Mouse (Mus musculus): ENCODE measurements around the gene Zranb2.

Gene Zranb2

DNA sequence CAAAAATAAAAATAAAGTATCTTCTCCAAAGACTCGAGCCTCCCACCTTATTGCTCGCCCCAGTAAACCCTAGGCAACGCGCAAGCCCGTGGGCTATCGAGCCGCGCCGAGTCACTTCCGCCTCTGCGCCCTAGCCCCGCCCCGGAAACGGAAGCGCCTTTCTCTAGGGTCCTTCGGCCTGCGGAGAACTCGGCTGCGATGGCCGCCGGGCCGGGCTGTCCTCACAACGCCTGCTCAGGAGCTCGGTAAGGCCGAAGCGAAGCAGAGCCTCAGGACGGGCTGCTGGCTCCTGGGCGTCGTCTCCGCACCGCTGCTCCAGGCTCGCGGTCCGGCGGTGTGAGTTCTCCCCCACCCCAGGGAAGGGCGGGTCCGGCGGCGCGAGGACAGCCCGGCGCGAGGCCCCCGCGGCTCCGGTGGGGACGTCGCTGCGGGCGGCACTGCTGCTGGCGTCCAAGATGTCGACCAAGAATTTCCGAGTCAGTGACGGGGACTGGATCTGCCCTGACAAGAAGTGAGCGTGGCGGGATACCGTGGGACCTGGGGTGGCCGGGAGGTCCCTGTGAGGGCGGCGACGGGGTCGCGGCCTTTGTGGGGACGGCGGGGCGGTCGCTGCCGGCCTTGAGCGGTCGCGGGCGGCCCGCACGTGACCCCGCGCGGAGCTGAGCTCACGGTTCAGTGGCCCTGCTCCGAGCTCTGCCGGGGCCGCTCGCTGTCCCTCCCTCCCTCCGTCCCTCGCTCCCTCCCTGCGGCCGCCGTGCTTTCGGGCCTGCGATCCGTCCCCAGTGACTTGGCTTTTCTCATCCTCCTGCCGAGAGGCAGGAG, at the start of gene Zranb2:
Gene Zranb2 (plus strand): TSS at position 197 of the 822 bp plus-strand sequence.
- peak; percentile 93 for DNase-seq

DNA sequence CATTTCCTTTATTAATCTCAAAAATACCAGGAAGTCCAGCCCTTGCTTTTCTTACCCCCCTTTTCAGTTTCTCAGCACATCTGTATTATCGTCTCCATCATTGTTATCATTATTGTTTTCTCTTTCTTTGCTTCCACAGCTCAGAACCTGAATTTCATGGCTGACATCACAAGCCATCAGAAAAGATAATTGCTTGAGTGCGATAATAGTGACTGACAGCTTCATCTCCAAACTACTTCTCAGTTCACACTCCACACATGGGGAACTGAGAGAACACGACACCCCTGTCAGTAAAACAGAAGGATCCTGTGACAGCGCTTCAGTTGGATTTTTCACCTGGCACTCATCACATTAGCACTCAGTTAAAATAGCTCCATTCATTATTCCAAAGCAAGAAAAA, 41.9 kb upstream of the Zranb2 start:
- no peak for DNase-seq

DNA sequence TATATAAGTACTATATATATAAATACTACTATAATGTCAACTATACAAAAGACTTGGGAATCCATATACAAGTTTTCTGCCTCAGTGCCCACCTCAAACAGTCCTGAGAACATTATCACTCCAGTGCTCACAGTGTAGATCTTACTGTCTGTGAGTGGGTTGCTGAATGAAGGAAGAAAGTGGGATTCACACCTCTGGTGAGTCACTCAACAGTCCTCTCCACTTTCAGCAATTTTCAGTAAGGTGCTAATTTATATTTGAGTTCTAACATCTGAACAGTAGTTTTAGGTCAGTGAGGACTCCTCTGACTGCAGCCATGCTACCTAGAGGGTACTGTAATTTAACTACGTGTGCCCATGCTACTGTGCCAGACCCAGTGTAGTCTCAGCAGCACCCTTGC, 31.7 kb upstream of the Zranb2 start:
- DNase-seq, result no peak

DNA sequence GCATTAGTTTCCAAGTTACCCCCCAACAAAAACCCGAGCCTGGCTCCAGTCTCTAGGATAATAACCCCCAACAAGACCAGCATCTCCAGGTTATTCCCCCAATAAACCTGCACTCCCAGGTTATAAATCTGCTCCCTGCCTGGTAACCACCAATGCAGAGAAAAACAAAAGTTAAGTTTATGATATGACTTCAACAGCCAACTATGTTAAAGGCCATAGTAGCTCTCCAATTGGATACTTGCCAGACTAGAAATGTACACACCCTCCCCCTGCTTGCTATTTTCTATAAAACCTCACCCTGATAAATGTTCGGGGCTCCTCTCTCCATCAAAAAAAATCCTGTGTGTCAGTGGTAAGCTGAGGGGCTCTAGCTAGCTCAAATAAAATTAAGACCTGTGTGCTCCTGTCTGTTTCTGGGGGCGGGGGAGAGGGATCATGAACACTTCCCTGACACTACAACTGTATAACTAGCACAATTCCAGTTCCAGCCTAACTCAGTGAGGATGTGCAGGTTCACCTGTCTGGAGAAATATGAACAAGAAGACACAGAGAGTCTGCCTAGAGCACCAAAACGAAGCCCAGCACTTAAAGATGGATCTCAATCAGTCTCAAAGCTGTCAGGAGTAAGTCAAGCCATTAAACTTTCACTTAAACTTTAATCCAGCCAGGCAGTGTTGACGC, 19.7 kb upstream of the Zranb2 start:
- DNase-seq, result no peak

GRCm38 (mm10) chr3:157516471-157516870, 17.5 kb upstream of the Zranb2 start:
- no peak for DNase-seq

- no peak for DNase-seq
Observed at GRCm38 (mm10) chr3:157517992-157518391, 16.0 kb upstream of the Zranb2 start.

- peak; percentile 73 for DNase-seq
Observed at GRCm38 (mm10) chr3:157520433-157520832, 13.5 kb upstream of the Zranb2 start.

DNA sequence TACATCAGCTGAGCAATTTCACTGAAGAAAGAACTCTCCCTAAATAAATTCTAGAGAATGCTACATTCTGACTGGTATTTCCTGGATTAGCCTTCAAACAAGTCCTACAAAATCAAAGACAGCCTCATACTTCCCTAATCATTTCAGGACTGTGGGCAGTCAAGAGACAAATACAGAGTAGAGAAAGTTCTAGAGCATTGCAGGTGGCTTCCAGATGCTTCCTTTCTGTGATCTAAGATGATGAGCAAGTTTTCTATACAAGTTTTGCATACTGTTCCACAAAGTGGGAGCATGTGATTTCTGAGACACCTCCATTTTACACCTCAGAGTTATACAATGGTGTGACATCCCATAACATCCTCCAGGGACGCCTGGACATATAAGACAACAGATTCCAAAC, 10.1 kb upstream of the Zranb2 start:
- no peak for DNase-seq

DNA sequence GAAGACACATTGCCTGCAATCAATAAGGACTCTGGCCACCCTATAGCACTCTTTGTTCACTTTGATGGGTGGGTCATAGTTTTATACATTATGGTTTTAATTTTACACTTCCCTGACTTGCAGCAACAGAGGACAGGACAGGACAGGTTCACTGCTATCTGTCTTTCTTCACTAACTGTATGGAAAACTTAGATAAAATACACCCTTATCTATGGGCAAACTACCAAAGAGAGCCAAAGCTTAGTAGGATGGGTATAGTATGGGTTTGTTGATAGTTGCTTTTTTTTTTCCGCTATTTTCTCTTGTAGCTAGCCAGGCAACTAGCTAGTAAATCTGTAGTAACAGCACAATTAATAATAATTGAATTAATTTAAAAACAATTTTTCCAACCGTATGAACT, 2.4 kb upstream of the Zranb2 start:
- DNase-seq, result no peak

GRCm38 (mm10) chr3:157534786-157535415, 941 bp downstream of the Zranb2 start:
- no peak for DNase-seq

DNA sequence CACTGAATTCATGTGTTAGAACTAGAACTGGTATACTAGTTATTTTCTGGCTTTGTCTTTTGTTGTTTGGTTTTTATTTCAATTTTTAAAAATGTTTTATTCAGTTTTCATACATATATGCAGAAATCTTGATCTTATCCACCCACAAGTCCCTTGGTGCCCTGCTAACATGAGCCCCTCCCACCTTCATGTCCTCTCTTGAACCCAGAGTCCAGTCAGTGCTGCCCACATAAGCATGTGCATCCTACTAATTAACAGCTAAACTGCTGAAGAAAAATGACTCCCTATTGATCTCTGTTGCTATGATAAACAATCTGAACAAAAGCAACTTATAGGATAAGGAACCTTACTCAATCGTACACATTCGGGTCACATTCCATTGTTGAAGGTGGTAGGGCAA, 15.4 kb downstream of the Zranb2 start:
- no peak for DNase-seq

GRCm38 (mm10) chr3:157549758-157550600, 16.0 kb downstream of the Zranb2 start:
- DNase-seq, result no peak

GRCm38 (mm10) chr3:157565196-157565595, 31.2 kb downstream of the Zranb2 start:
- DNase-seq, result peak; percentile 8

GRCm38 (mm10) chr3:157566725-157567565, 33.0 kb downstream of the Zranb2 start, which contains the start of gene Ptger3:
Gene Ptger3 (plus strand): TSS chr3:157566892.
- DNase-seq, result no peak

- DNase-seq, result no peak
Observed at GRCm38 (mm10) chr3:157567566-157568132, 33.7 kb downstream of the Zranb2 start.

DNA sequence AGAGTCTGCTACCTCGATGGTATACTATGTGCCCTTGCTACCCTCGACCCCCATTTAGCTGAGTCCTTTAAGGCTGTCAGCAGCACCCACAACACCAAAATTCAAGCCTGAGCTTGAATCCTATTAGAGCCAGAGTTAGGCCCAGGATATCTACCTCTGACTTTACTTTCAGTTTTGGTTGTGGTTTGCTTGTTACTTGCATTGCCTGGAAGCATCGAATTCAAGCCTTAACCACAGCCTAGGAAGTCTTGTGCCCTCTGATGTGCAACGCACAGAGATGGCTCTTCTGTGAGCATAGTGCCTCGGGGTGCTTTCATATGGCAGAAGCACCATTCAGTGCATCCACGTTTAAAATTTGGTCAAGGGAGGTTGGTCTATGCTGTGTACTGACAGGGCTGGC, 38.1 kb downstream of the Zranb2 start:
- no peak for DNase-seq

DNA sequence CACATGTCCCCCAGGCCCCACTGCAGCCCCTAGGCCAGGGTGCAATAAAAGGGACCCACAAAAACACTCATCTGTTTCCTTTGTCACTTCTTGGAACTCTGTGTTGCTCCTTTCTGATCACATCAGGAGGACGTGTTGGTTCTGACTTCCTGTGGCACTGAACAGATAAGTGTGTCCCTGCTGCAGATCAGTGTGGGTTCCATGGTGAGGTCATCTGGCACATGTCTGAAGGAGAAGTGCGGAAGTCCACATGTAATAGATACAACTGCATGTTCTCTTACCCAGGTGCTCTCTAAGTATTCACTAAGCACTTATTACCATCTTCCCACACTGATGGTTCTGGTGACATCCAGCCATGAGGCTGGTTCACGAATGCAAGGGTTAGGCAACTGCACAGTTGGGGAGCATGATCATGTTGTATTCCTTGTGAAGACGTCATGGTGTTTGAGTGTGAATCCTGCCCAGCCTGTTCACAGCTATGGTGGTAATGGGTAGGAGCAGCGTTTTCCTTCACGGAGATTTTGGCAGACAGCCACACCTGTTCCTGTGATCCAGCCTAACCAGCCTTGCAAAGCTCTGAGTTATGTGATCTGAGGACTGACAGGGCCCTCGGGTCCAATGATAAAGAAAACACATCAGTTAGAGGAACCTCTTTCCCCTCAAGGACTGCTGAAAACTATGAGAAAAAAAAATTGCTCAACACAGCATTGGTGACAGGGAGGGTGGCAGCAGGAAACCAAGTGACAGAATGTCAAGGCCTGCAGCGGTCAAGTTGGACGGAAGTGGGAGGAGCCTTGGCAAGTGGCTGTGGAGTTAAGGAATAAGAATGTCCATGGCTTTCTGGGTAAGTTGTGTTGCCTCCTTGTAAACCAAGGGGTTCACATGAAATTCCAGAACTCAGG, 41.7 kb downstream of the Zranb2 start:
- no peak for DNase-seq

DNA sequence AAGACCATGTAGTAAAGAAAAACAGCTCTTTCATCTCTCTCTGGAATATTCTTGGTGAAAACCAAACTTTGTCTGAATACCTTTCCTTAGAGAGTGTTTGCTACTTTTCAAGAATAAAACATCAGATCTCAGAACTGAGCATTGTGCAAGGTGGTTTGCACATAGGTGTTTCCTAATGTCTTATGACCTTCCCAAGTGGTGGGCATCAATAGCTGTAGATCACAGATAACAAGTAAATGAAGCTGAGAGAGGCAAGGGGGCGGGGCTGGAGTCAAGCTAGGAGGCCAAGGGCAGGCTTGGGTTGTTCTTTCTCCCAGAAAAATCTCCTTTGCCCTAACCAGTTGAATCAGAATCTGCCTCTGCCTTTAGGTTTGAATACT, 42.4 kb downstream of the Zranb2 start:
- no peak for DNase-seq

GRCm38 (mm10) chr3:157576862-157577261, 42.9 kb downstream of the Zranb2 start:
- DNase-seq, result no peak

DNA sequence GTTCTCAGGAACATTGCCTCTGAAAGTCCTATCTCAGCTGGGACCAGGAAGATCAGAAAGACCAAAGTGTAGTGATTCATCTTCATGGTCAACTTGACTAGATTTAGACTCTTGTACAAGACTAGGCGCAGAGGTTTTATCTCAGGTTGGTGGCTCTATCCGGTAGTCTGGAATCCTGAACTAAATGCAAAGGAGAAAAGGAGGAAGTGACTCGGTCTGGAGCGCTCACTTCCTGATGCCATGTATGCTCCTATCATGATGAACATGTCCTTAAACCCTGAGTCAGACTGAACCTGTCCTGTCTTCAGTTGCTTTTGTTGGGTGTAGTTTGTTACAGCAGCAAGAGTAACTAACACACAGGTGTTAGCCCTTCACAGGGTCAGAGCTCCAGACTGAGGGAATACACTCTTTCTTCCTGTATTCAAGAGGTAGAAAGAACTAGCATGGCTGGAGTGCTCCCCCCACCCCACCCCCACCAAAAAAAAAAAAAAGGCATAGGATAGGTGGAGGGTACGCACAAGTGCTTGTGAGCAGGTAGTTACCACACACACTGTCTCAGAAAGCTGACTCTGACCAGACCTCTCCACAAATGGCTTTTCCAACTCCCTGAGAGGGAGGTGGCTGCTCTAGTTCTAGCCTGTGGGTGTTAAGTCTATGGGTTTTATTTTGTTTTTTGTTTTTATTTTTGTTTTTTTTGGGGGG, 44.7 kb downstream of the Zranb2 start:
- DNase-seq, result no peak

All from cerebellum, adult 9-10 months (tissue).